Mouse (Mus musculus): ENCODE measurements around the gene Trak1.

The Trak1 gene

GRCm38 (mm10) chr9:121371346-121371891, 74.1 kb downstream of the Trak1 start:
- peak; percentile 19 to 32 for DNase-seq (ENCODE audit: low spot score in 2 of 2)

- peak; percentile 8 to 31 for DNase-seq (ENCODE audit: low spot score in 2 of 2)
These were observed 74.8 kb downstream of the Trak1 start for GRCm38 (mm10) chr9:121371946-121372646.

- DNase-seq (ENCODE audit: low spot score in 2 of 2) = no peak
These were observed 75.8 kb downstream of the Trak1 start for GRCm38 (mm10) chr9:121373107-121373506.

GRCm38 (mm10) chr9:121373512-121373911, 76.2 kb downstream of the Trak1 start:
- DNase-seq (ENCODE audit: low spot score in 2 of 2) = no peak

GRCm38 (mm10) chr9:121374076-121374863, 77.0 kb downstream of the Trak1 start:
- peak; percentile 31 to 38 for DNase-seq (ENCODE audit: low spot score in 2 of 2)

- DNase-seq (ENCODE audit: low spot score in 2 of 2) = no peak
These were observed 77.6 kb downstream of the Trak1 start for GRCm38 (mm10) chr9:121374864-121375255.

- DNase-seq (ENCODE audit: low spot score in 2 of 2) = no peak
These were observed 78.8 kb downstream of the Trak1 start for GRCm38 (mm10) chr9:121376094-121376493.

GRCm38 (mm10) chr9:121380310-121380920, 83.1 kb downstream of the Trak1 start:
- no peak for DNase-seq (ENCODE audit: low spot score in 2 of 2)

GRCm38 (mm10) chr9:121381678-121382297, 84.5 kb downstream of the Trak1 start:
- no peak for DNase-seq (ENCODE audit: low spot score in 2 of 2)

- DNase-seq (ENCODE audit: low spot score in 2 of 2) = no peak
These were observed 85.3 kb downstream of the Trak1 start for GRCm38 (mm10) chr9:121382568-121382967.

- DNase-seq (ENCODE audit: low spot score in 2 of 2) = no peak
These were observed 85.9 kb downstream of the Trak1 start for GRCm38 (mm10) chr9:121383180-121383586.

GRCm38 (mm10) chr9:121384620-121385019, 87.3 kb downstream of the Trak1 start:
- no peak for DNase-seq (ENCODE audit: low spot score in 2 of 2)

GRCm38 (mm10) chr9:121385091-121385748, 87.9 kb downstream of the Trak1 start:
- DNase-seq (ENCODE audit: low spot score in 2 of 2) = peak; percentile 45 to 54

- DNase-seq (ENCODE audit: low spot score in 2 of 2) = no peak
These were observed 88.5 kb downstream of the Trak1 start for GRCm38 (mm10) chr9:121385749-121386350.

- DNase-seq (ENCODE audit: low spot score in 2 of 2) = no peak
These were observed 90.4 kb downstream of the Trak1 start for GRCm38 (mm10) chr9:121387539-121388272.

- no peak for DNase-seq (ENCODE audit: low spot score in 2 of 2)
These were observed 91.1 kb downstream of the Trak1 start for GRCm38 (mm10) chr9:121388273-121388931.

- DNase-seq (ENCODE audit: low spot score in 2 of 2) = no peak
These were observed 92.0 kb downstream of the Trak1 start for GRCm38 (mm10) chr9:121389258-121389657.

- DNase-seq (ENCODE audit: low spot score in 2 of 2) = no peak
These were observed 94.6 kb downstream of the Trak1 start for GRCm38 (mm10) chr9:121391898-121392297.

GRCm38 (mm10) chr9:121392427-121392826, 95.1 kb downstream of the Trak1 start:
- DNase-seq (ENCODE audit: low spot score in 2 of 2) = no peak

- DNase-seq (ENCODE audit: low spot score in 2 of 2) = no peak
These were observed 95.8 kb downstream of the Trak1 start for GRCm38 (mm10) chr9:121393104-121393503.

All from spleen, postnatal 36 days (tissue).